Mouse (Mus musculus) forebrain, embryonic 16.5 days (tissue): ENCODE measurements at regions not wholly inside any gene's neighbourhood (a gene's known extent, or its start where the extent isn't known, plus 50 kb on each side); places are given as distances from the start of the nearest gene placed in this dataset.
A peak's percentile ranks its signal among the peaks of the same experiment; 100 is the strongest.

ENCODE experiments used
- ATAC-seq: fragments of 200-750 bp; cut with Nextera tagmentation; 2 replicates; pipeline ENCODE4 v1.8.0; 2017; ENCODE audit warnings: mild to moderate bottlenecking, moderate library complexity
- H3K27ac ChIP-seq: fragments of 300-500 bp; sonication (generic); 2 replicates; pipeline ENCODE4 v1.5.1; 2014; ENCODE audit warnings: low read length, control low read depth
- H3K27me3 ChIP-seq: fragments of 300-500 bp; sonication (generic); replicated peaks from 2 replicates; pipeline ENCODE4 v1.6.1; 2014; ENCODE audit warnings: low read length; ENCODE audit not compliant: control insufficient read depth, insufficient read depth
- H3K36me3 ChIP-seq: fragments of 300-500 bp; sonication (generic); 2 replicates; pipeline ENCODE4 v1.6.1; 2014; ENCODE audit not compliant: control insufficient read depth, insufficient read depth
- H3K4me1 ChIP-seq: fragments of 300-500 bp; sonication (generic); replicated peaks from 2 replicates; pipeline ENCODE4 v1.6.1; 2014; ENCODE audit warnings: low read length; ENCODE audit not compliant: control insufficient read depth, insufficient read depth
- H3K4me2 ChIP-seq: fragments of 300-500 bp; sonication (generic); 2 replicates; pipeline ENCODE4 v1.6.1; 2014; ENCODE audit warnings: mild to moderate bottlenecking, low read length, control low read depth
- H3K4me3 ChIP-seq: fragments of 300-500 bp; sonication (generic); replicated peaks from 2 replicates; pipeline ENCODE4 v1.5.1; 2014; ENCODE audit warnings: mild to moderate bottlenecking, low read length, control low read depth
- H3K9ac ChIP-seq: fragments of 300-500 bp; sonication (generic); replicated peaks from 2 replicates; pipeline ENCODE4 v1.6.1; 2014; ENCODE audit warnings: low read depth, low read length, control low read depth
- H3K9me3 ChIP-seq: fragments of 300-500 bp; sonication (generic); 2 replicates; pipeline ENCODE4 v1.6.1; 2016; ENCODE audit warnings: low read length; ENCODE audit not compliant: control insufficient read depth
- WGBS: fragments of 180-500 bp; shearing (Covaris S2); extraction: QIAGEN DNeasy Blood & Tissue Kit; methylation state at CpG from one replicate; pipeline ENCODE4 v1.1.7; 2014; 5-methylcytosine and 5-hydroxymethylcytosine counted together

DNA sequence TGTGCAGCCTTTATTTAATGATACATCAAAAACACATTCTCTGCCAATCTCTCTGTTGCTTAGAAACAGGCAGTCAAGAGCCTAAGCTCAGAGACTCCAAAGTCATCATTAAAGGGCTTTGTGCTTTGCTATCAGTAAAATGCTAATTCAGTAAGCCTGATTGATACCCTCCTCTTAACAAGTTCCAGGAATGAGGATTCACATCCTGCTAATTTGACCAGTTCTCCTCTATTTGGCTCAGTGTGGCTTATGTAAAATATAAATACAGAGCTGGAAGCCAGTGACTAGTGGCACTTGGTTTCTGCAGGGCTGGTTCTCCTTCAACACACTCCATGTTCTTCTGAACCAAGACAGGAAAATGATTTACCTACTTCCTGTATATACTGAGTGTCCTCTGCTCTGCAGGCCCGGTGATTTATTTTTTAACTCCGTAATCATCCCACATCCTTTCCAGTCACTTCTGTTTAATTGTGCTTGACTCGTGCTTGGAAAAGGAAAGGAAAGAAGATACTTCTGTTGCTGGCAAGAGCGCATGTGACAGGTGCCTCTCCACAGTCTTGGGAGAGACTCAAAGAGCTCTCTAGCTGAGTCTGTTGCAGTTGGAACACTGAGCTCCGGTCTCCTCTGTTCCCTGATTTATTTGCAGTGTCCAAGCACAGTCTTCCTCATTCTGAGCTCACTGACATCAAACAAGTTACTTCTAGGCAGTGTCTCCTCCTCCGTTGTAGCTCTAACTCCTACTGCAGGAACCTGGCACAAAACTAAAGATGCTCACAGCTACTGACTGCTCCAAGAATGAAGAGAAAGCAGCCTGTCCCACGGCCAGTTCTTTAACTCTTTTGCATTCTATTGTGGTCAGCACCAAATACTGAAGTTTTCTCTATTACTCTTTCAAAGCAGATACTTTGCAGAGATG lies 559.0 kb downstream of the Rps29 start:
- Histone ChIP-seq H3K9me3 (no peaks in the 10 kb centered on the region), H3K27me3 (no peaks in the 10 kb centered on the region), H3K4me2 (peak overlapping the region; percentile 1; the same call in 1 of the 2 replicates), H3K27ac (peak overlapping the region; percentile 20; the same call in 1 of the 2 replicates), H3K4me1 (peaks cover 13% of the 10 kb centered on the region), H3K9ac (no peak overlapping the region), H3K36me3 (no peaks in the 10 kb centered on the region), H3K4me3 (no peak overlapping the region)
- 42% methylated on average over 7 of the region's 7 CpGs for WGBS
- ATAC-seq: peak; percentile 94

DNA sequence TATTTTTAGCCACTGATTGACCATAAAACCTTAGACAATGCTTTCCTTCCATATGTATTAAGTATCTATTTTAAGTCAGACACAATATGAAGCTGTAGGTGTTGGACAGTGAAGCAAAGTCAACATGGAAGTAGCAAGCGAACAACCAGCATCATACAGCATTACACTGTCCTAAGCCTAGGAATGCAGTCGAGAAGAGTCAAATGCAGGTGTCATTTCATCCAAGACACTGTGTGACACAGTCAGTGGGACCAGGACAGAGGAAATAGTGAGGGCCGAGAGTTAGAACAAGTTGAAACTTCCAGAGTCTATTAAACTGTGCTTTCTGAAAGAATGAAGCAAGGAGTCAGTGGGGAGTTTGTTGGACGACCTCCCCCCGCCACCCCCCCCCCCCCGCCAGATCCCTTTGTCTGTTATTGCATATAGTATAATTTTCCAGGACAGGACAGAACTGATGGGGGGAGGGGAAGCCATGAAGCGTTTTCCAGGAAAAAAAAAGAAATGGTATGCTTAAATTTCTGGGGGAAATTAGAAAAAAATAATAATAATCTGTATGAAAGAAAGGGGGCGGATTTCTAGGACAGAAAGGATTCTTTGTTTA lies 559.9 kb downstream of the Rps29 start:
- Histone ChIP-seq H3K4me1 (peaks cover 13% of the 10 kb centered on the region), H3K27ac (no peak overlapping the region), H3K36me3 (no peaks in the 10 kb centered on the region), H3K4me3 (no peak overlapping the region), H3K27me3 (no peaks in the 10 kb centered on the region), H3K9me3 (no peaks in the 10 kb centered on the region), H3K9ac (no peak overlapping the region), H3K4me2 (no peak overlapping the region)
- ATAC-seq: peak; percentile 47
- WGBS: 33% methylated on average over 8 of the region's 8 CpGs

DNA sequence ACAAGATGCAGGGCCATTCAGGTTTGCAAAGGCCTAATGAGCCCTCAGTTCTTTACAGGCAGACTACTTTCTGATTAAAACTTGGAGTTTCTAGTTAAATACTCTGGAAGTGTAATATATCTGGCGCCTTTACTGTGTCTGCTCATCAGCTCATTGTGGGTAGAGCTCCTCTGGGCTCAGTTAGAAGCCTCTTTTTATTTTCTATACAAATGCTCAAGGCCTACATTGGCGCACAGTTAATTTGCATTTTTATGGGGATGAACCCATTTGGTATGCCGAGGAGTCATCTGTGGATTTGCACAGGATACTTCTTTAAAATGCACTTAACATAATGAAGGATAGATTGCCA lies 573.5 kb downstream of the Rps29 start:
- no peak for ATAC-seq
- WGBS: 11% methylated on average over 3 of the region's 3 CpGs
- peaks cover 7% of the 10 kb centered on the region for H3K4me1 ChIP-seq

DNA sequence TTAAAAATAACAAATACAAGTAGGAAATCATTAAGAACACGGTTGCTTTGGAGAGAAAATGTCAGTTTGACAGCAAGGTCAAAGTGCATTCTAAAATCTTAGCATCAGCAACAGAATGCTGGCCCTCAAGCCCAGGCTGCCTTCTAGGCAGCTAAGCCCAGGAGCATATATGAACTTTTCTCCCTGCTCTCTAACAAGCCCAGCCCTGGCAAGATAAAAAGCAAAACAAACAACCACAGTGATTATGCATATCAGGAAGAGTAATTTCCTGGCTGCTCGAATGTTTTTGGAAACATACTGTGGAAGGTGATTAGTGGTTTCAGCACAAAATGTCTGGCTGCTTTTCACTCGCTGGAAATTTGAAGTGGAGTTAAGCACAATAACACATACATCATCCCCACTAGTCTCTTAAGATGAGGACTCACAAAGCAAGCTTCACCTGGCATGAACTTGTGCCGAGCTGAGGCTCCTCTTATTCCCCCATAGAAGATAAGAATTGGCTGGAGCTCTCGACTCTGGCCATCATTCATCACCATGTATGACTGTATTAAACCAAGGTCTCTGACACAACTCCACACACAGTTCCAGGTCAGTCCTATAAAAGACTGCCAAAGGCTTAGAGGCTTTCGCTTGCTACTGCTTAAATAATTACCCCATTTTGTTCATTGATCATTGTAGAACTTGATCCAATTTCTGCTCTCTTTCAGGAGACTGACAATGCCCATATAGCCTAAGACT lies 574.0 kb downstream of the Rps29 start:
- Histone ChIP-seq H3K4me1 (peaks cover 9% of the 10 kb centered on the region), H3K4me3 (no peak overlapping the region), H3K27ac (no peak overlapping the region), H3K9me3 (no peaks in the 10 kb centered on the region), H3K9ac (no peak overlapping the region), H3K27me3 (no peaks in the 10 kb centered on the region), H3K4me2 (no peak overlapping the region), H3K36me3 (no peaks in the 10 kb centered on the region)
- 12% methylated on average over 6 of the region's 6 CpGs for WGBS
- peak; percentile 87 for ATAC-seq

More for the DNA sequence above, 573.5 kb downstream of the Rps29 start:
- Histone ChIP-seq H3K27ac (no peak overlapping the region), H3K9ac (no peak overlapping the region), H3K36me3 (no peaks in the 10 kb centered on the region), H3K9me3 (no peaks in the 10 kb centered on the region), H3K27me3 (no peaks in the 10 kb centered on the region), H3K4me3 (no peak overlapping the region), H3K4me2 (no peak overlapping the region)

DNA sequence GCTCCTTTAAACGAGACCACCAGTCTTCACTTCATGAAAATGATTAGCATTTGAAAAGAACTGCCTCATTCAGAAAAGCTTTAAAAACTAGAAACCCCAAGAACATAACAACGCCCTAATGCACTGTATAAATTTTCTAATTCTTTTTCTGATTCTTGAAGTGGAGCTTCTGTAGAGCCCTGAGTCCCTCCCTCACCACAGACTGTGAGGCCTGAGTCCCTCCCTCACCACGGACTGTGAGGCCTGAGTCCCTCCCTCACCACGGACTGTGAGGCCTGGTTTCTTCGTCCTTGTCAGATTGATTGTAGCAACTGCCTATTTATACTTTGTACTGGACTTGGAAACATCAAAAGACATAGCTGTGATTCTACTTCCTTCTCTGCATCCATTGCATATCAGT lies 579.1 kb downstream of the Rps29 start:
- Histone ChIP-seq H3K4me3 (no peak overlapping the region), H3K27ac (no peak overlapping the region), H3K4me2 (no peak overlapping the region), H3K36me3 (no peaks in the 10 kb centered on the region), H3K9me3 (no peaks in the 10 kb centered on the region), H3K4me1 (peaks cover 5% of the 10 kb centered on the region), H3K9ac (no peak overlapping the region), H3K27me3 (no peaks in the 10 kb centered on the region)
- ATAC-seq: peak; percentile 75
- 8% methylated on average over 5 of the region's 5 CpGs for WGBS

DNA sequence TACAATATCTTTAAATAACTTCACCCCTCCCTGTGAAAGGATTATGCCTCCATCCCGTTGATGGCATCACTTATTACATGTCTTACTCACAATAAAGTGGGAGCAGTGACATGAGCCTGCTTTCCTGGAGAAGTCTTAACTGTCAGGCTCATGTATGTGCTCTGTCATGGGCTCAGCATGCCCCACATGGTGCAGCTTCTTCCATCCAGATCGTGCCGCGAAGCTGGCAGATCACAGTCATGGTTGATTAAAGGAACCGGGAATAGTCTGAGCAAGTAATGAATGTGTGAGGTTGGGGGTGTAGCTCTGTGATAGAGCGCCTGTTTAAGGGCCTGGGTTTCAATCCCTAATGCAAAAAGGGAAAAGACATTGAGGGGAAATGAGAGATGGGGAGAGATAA lies 581.5 kb downstream of the Rps29 start:
- ATAC-seq: peak; percentile 50; the same call in 1 of the 2 replicates
- Histone ChIP-seq H3K27me3 (no peaks in the 10 kb centered on the region), H3K4me2 (no peak overlapping the region), H3K9ac (no peak overlapping the region), H3K4me3 (no peak overlapping the region), H3K9me3 (no peaks in the 10 kb centered on the region), H3K27ac (no peak overlapping the region), H3K4me1 (0 out of 2 replicates have a peak, but pooled peaks cover 3% of the 10 kb centered on the region), H3K36me3 (no peaks in the 10 kb centered on the region)
- 54% methylated on average over 6 of the region's 6 CpGs for WGBS

DNA sequence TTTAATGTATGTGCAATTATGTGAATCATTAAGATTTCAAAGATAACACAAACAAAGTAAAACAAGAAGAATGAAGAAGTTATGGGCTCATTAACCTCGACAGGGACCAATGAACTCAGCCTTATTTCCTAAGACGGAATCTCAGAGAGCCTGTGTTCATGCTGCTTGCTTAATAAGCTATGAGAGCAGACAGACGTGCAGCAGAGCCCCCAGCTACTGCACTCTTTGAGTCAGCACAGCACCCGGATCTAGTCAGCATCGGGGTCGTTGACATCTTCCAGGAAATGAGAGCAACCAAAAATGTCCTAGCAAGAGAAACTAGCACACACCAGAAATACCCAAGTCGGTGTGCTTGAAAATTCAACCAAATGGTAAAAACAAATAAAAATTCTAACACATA lies 582.1 kb downstream of the Rps29 start:
- no peak overlapping the region for H3K9ac ChIP-seq
- no peak overlapping the region for H3K27ac ChIP-seq
- 56% methylated on average over 7 of the region's 7 CpGs for WGBS
- no peak overlapping the region for H3K4me3 ChIP-seq
- H3K27me3 ChIP-seq: no peaks in the 10 kb centered on the region
- H3K9me3 ChIP-seq: no peaks in the 10 kb centered on the region
- H3K4me2 ChIP-seq: no peak overlapping the region
- H3K4me1 ChIP-seq: 0 out of 2 replicates have a peak, but pooled peaks cover 3% of the 10 kb centered on the region
- no peak for ATAC-seq
- no peaks in the 10 kb centered on the region for H3K36me3 ChIP-seq

DNA sequence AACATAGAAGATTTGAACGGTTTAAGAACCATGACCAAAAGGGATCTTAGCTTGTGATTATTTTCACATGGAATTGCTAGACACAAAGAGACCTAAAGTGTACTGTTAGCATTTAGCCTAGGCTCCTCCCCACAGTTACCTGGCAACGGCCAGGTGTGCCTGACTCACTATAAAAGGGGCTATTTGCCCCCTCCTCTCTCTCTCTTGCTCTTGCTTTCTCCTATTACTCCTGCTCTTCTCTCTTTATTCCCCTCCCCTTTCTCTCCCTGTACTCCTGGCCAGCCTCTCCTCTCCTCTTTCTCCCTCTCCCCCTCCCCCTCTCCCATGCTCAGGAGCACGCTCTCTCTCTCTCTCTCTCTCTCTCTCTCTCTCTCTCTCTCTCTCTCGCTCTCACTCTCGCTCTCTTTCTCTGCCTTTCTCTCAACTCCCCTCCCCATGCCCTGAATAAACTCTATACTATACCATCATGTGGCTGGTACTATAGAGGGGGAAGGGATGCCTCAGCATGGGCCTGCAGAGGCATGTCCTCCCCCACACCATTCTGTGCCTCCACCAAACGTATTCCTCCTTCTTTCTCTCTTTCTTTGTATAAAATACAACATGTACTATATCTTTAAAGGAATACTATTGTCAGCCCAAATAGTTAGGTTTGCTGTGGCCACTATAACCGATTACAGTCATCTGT lies 603.9 kb downstream of the Rps29 start:
- Histone ChIP-seq H3K36me3 (no peaks in the 10 kb centered on the region), H3K4me3 (no peak overlapping the region), H3K4me2 (no peak overlapping the region), H3K27me3 (no peaks in the 10 kb centered on the region), H3K4me1 (no peaks in the 10 kb centered on the region), H3K27ac (no peak overlapping the region), H3K9ac (no peak overlapping the region), H3K9me3 (no peaks in the 10 kb centered on the region)
- ATAC-seq: no peak
- WGBS: 40% methylated on average over 7 of the region's 7 CpGs

DNA sequence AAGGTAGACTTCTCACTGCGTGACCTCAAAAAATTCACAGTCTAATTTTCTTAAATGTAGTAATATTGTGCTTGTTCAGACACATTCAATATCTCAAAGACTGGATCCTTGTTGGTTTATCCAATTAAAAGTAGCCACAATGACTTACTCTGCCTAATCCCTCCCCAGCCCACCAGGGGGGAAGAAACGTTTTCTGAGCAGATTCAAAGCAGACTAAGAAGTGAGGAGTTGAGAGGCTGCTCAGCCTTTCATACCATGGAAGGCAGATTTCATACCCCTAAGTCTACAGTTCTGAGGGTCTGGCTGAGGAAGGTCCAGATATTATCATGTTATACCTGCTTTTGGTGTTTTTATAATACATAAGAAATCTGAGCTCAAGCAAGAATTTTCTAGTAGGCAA lies 604.7 kb downstream of the Rps29 start:
- Histone ChIP-seq H3K9ac (no peak overlapping the region), H3K27me3 (no peaks in the 10 kb centered on the region), H3K9me3 (no peaks in the 10 kb centered on the region), H3K36me3 (no peaks in the 10 kb centered on the region), H3K4me1 (no peaks in the 10 kb centered on the region), H3K4me3 (no peak overlapping the region), H3K27ac (no peak overlapping the region), H3K4me2 (no peak overlapping the region)
- no peak for ATAC-seq
- 15% methylated on average over 2 of the region's 2 CpGs for WGBS
